Mouse (Mus musculus) embryo, embryonic 10 days (tissue): ENCODE data around the gene Kif26b.

Experiments
- DNase-seq: peaks from one replicate; pipeline ENCODE4 v3.0.0-alpha.2; 2015; ENCODE audit warnings: low spot score

Gene Kif26b

DNA sequence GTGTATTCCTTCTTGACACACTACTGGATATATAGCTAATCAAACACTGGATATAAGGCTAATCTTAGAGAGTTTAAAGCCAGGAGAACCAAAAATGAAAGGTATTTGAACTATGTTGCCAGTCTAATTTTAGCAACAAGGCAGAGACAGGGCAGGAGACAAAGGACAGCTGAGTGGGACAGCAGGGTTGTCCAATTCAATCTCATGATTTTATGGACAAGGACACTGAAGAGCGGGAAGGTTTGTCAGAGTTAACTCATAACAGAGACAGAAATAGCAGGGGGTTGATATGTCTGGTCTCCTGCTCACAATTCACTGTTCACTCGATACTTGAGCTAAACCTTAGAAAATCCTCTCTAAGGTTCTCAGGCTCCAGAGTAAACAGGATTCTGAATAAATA is 187.5 kb downstream of the Kif26b start:
- no peak for DNase-seq

DNA sequence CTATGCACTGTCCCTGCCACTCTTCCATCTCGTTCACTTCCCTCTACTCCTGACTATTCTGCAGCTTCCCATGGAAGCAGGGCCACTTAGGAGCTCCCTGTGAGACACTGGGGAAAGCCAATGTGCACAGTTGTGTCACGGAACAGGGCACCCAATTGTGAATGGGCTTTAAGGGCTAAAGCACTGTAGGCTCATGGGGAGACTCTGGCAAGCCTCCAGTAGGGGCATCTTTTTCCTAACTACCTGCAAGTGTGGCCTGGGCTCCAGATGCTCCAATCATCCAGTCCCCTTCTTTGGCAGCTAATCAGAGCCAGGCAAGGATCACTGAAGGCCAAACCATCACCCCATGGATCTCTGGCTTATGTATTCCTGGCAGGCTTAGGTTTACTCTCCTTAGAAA is 191.9 kb downstream of the Kif26b start:
- DNase-seq = no peak

DNA sequence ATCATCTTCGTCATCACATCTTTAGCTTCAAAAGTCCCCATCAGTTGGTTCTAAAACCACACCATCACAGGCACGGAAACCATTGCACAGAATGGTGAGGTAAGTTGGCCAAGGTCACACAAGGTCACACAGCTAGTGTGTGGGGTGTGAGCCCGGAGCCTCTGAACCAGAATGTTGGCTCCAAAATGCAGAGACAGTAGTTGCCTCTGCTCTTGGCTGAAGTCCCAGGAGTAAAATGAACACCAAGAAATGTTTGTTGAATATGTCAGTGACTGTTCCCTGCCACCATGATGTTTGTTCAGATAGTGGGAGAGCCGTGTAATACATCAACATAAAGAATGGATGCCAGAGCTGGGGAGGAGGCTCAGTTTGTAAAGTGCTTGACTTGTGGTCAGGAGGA is 193.9 kb downstream of the Kif26b start:
- no peak for DNase-seq

DNA sequence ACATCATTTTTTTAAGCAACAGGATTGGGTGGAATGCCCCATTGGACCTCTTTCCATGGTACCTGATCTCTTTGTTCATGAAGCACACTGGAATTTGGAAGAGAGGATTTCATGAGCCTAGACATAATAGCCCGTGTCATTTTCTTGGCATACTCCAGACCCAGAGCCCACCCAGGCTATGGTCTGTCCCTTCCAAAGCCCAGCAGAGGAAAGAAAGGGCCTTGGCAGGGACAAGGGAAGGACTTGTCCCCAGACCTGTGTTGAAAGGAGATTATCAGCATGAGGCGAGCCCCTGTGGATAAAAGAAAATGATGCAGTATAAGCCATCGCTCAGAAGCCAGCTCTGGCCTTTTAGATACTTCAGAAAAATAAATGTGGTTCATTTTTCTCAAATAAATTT is 196.6 kb downstream of the Kif26b start:
- DNase-seq = no peak

DNA sequence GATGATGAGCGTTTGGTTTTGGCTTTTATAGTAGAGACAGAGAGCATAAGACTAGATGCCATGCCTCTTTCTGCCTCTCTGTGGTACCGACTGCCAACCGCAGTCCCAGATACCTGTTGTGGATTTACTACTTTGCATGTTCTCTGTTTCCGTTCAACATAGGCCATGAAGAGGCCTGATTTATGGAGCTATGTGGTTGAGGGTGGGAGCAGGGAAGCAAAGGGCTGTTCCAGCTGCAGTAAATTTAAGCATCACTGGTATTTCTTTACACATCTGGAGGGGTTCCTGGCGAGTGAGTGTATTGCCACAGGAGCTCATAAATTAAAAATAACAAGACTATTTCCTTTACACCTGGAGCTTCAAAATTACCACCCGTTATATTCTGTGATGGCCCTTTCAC is 199.3 kb downstream of the Kif26b start:
- no peak for DNase-seq

DNA sequence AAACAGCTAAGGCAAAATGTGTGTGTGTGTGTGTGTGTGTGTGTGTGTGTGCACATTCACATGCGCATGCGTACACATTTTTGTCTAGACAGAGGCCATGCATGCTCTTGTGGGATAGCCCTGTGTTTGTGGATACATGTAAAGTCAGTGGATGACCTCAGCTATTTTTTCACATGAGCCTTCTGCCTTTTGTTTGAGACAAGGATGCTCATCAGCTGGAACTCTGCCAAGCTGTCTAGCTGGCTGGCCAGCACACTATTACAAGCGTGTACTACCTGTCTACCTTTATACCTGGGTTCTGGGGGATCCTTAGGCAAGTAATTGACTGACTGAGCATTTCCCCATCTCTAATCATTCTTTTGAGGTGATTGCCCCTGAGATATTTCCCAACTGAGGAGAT is 201.3 kb downstream of the Kif26b start:
- DNase-seq = no peak

DNA sequence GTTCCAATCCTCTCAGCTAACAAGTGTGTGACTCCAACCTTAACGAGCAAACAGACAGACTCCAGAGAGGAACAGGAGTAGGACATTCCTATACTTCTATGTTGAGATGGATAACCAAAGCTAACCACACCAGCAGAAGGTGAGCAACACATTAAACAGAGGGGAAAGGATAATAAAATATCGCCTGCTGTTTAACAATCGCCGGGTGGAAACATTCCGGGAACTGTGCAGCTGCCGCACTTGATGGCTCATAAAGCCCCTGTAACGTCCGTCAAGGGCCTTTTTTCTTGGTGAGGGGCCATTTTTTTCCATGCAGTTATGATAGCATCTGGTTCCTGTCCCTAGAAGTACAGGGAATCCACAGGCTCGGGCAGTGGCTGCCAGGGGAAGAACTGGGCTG is 204.1 kb downstream of the Kif26b start:
- DNase-seq = no peak

DNA sequence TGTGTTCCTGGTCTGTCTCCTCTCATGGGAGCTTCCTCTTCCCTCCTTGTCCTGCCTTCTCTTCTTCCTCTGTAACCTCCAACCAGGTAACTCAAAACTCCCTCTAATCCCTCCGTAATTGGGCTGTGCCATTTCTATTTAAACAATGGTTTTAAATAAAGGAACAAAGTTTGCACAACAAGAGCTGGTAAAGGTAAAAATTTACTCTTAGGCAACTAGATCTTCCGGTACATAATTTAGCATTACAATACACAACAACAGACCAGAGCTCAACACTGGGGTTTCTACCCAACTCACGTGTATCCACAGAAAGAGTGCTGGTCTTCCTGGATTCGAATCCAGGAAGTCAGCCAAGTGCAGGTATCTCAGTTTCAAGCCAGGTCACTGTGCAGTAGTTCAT is 205.7 kb downstream of the Kif26b start:
- no peak for DNase-seq

DNA sequence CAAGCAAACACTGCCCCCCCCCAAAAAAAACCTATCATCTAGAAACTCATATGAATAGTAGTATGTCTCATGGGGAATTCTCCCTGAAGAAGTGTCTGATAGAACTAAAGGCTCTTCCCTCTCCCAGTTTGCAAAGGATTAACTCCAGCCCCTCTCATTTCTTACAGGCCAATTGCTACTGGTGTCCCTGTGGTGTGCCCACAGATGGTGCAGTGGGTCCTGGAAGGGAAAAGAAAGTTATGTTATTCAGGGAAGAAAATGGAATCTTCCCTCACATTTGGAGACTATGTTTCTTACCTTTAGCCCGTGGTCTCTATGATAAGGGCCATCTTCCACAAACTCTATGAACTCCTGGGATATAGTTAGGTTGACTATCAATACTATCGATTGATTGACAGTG is 208.0 kb downstream of the Kif26b start:
- no peak for DNase-seq

DNA sequence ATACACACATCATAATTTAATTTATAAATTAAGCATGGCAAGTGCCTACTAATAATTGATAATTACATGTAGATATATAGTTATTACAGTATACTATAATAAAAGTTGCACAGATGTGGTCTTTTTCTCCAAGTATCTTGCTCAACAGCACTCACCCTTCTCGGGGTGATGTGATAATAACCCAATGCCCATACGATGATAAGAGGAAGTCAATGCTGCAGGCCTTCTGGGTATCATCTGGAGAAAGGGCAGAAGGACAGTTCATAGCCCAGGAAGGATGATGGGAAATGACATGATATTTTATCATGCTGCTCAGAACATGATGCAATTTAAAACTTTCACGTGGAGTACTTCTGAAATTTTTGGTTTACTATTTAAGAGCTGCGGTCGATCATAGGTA is 214.9 kb downstream of the Kif26b start:
- no peak for DNase-seq

DNA sequence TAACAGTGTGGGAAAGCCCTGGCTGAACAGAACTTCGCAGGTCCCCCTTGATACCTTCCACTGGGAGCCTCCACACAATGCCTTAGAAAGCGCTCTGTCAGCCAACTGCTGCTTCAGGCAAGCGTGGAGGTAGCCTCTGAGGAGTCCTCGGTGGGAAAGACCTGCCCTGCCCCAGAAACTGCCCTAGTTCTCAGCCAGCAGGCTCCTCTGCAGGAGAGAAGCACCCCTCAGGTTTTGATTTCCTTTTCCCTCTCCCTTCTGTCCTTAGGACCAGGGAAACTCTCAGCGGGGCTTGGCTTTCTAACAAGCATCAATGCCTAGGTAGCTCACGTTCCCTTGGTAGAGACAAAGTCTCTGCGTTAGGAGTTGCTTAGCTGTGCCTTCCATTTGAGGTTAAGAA is 215.6 kb downstream of the Kif26b start:
- no peak for DNase-seq

DNA sequence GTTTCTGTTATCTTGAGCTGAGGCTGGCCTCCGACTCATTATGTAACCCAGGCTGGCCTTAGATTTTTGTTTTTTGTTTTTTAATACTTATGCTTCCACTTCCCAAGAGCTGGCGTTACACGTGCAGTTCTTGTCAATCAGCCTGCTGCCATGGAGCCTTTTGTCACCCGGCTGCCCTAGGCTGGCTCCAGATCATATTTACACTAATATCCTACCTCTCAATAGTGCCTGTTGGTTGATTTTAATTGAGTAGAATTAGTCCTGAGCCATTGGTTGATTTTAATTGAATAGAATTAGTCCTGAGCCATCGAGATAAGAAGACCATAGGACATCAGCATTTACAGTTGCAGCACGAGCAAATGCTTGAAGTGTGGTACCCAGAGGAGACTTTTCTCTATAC is 216.0 kb downstream of the Kif26b start:
- DNase-seq = no peak

DNA sequence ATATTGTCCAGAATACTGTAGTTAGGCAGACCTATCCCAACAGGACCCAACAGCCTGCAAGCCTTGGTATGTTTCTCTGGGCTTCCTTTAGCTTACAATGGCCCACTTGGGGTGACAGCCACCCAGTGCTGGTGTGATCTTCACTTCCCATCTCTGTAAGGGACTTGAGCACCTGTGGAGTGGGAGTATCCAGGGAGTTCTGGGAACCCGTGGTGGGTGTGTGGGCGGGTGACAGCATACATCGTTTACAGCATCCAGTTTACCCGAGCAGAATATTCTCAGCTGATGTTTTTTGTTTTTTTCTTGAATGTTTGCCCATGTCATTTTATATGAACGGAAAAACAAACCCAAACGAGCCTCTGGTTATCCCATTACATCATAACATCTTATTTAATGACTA is 216.5 kb downstream of the Kif26b start:
- DNase-seq = no peak

DNA sequence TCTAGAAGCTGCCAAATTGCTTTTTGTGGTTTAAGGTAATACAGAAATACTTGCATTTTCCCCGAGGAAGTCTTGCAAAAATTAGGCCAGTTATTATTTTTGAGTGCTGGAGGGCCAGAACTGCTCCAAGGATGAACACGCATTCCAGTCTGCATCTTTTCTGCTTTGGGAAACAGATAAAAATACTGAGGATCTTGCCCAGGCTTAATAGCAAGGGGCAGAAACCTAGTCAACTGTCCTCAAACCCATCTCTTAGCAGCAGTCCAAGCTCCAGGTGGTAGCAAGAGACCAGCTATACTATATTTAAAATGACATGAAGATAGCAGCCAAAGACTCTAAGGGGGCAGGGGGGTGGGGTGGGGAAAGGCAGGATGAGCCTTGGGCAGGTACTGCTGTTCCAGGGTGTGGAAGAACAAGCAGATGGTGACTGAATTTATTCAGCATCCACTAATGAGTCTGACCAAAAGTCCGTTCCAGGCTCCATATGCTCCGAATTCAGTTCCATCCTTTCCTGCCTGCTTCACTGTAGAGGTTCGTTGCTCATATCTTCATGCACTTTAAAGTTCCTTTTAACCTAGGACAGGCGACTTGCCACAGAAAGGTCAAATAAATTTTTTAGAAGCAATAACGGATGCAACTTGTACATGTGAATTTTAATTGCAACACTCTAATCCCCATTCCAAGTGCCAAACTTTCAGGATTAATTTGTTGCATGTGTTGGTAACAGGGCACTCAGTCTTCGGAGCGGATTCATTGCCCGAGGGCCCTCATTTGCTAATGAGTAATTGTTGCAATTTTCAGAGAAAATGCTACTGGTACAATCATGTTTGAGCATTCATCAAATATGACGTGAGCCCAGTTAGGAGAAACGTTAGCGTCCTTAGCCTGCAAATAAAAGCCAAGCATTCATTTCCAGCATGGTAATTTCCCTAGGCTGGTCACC is 218.6 kb downstream of the Kif26b start:
- DNase-seq = no peak

DNA sequence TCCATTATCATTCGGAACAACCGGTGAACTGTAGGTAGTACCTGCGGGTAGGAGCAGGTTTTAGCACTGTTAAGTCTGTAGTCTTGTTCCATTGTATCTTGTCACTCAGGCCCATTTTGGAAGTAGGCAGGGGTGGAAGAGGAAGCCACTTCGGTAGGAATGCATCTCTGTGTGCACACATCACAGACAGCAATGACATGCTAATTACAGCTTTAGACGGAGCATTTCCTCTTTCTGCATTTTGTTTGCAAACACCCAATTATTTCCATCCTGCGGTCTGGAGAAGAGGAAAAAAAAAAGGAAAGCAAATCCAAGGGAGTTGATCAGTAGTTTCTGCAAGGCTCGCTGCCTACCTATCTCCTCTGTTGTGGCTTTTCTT is 219.3 kb downstream of the Kif26b start:
- DNase-seq = no peak

DNA sequence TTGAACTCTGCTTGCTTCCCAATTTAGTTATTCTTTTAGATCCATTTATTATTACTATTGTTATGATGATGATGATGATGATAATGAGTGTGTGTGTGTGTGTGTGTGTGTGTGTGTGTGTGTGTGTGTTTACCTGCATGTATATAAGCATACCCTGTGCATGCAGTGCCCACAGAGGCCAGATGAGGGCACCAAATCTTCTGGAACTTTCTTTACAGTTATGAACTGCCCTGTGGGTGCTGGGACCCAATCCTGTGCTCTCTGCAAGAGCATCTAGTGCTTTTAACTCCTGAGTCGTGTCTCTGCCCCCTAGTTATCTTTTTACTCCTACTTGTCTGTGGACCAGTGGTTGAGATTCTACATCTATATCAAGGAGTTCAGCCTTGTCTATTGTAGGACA is 219.7 kb downstream of the Kif26b start:
- no peak for DNase-seq

DNA sequence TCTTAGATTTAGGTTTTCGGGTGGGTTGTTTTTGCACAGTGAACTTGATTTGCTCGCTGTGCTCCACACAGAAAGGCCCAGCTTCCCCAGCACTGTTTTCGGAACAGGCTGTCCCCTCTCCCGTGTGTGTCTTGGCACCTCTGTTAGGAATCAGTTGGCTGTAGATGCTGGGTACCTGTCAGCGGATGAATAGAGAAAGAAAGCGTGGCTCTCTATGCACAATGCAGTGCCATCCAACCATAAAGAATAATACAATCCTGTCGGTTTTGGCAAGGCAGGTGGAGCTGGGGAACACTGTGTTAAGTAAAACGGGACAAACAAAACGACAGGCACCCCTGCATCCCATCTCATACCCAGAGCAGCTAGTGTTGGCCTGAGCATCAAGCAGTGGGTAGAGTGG is 220.9 kb downstream of the Kif26b start:
- no peak for DNase-seq

DNA sequence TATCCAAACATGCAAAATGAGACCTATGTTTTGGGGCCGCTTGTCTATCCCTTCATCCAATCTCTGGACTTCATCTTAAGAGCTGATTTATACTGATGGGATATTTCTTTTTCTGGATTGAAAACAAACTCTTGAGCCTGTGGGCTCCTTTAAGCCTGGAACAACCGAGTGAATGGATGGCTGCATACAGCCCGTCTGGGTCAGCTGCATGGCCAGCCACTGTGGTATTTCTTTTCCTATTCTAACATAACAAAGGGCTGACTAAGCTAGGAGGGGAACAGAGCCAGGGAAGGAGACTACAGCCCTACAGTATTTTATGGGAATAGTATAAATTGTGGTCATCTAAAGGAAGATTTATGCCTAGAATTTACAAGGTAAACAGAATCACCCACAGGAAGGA is 229.5 kb downstream of the Kif26b start:
- no peak for DNase-seq

DNA sequence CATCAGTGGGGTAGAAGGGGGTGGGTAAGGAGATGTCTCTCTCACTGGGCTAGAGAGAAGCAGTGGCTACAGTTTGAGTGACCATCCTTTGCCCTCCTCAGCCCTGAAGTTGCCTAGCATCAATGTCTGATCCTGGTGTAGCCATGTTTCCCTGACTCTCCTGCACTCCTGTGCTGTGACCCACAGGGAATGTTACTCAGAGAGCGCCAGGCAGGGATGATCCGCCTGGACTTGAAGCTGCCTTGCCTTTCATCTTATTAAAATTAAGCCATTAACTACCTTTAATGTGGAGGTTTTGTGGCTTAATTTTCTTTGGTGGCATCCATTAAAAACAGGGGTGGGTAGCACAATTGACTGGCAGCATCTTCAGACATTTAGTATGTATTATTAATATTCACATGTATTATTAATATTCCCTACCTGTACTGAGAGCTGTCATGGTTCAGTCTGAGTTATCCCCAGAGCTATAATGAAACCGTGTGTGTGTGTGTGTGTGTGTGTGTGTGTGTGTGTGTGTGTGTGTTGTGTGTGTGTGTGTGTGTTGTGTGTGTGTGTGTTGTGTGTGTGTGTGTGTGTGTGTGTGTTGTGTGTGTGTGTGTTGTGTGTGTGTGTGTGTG is 233.3 kb downstream of the Kif26b start:
- DNase-seq = no peak

DNA sequence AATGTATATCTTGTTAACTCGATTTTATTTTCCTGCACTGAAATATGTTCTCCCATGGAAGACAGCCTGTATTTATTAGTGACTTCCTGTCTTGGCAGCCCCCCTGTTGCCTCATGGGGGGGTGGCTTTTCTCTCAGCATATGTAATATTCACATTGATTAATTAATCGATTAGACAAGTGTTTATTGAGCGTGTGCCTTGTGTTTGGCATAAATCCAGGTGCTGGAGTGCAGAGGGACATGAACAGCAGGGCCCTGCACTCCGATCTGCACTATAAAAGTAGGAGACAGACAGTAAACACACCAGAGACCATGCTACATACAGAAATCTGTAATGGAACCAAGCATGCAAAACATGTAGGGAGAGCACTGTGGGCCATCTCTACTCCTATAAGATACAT is 236.0 kb downstream of the Kif26b start:
- no peak for DNase-seq

DNA sequence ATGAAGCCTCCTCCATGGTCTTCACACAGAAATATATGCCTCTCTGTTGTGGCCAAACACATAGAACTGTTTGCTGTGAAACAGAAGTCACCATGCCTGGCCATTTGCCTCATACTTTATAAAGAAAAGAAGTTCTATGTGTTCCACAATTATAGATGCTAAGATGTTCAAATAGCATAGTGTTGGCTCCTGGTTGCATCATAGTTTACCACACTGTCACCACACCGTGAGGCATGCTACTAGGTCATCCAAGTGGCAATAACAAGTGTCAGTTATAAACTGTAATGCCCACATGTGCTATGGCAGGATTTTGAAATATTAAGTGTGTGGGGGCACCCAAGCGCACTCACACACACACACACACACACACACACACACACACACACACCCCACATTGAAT is 236.7 kb downstream of the Kif26b start:
- no peak for DNase-seq

DNA sequence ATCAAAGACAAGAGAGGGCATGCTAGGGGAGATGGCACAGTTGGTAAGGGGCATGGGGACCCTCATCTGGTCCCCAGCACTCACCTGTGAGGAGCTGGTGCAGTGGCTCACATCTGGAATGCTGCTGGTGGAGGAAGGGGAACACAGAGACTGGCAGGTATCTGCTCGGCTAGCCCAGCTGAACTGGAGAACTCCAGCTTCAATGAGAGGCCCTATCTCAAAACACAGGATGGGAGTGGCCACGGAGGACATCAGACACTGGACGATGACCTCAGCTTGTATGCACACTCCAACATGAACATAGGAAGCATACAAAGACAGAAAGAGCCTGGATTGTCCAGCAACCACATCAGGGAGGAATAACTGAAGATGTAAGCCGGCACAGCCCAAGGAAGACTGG is 240.1 kb downstream of the Kif26b start:
- DNase-seq = no peak

DNA sequence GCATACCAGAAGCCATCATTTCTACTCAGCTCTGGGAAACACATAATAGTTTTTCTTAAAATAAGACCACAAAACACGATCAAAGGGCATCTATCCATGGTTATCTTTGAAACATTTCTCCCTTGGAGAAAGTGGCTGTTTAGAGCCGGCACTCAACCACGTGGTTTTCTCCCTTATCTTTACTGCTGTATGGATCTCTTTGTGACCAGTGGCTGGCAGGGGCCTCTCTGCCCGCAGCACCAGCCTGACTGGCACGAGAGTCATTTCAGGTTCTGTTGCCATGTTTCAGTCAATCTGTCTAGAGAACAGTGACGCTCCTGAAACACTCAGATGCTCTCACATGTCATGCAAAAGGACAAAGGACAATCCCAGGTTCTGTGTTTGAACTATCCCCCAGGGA is 241.1 kb downstream of the Kif26b start:
- DNase-seq = no peak
